Mouse (Mus musculus) fat pad, adult 2 months (tissue): ENCODE measurements around the gene Upk2.
A peak's percentile ranks its signal among the peaks of the same experiment; 100 is the strongest.
"Not testable (repeated sequence)": the region's sequence is repeated elsewhere in the genome, so short reads cannot be mapped to it uniquely, and the experiment has no call there.

Experiments
- DNase-seq: peaks from one replicate; pipeline ENCODE4 v3.0.0-alpha.2; 2011; ENCODE audit warnings: low read depth, low spot score; ENCODE audit errors: extremely low read depth

The Upk2 gene

GRCm38 (mm10) chr9:44411601-44412130 is 43.1 kb downstream of the Upk2 start:
- DNase-seq = peak; percentile 77

- no peak for DNase-seq
Measured at GRCm38 (mm10) chr9:44410647-44411336, 44.0 kb downstream of the Upk2 start.

- not testable (repeated sequence) for DNase-seq
Measured at GRCm38 (mm10) chr9:44408693-44409092, 46.1 kb downstream of the Upk2 start.

DNA sequence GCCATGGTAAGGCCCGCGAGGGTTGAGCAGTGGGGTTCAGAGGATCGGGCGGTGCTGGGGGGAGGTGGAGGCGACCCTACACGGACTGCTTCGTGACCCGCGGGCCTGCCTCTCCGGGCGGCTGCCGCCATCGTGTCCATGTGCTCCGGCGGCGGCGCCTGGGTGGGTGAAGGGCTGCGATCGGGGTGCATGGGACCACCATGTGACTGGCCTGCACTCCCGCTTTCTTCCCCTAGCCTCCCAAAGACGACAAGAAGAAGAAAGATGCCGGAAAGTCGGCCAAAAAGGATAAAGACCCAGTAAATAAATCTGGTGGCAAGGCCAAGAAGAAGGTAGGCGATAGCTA is 47.1 kb downstream of the Upk2 start:
- no peak for DNase-seq

GRCm38 (mm10) chr9:44406906-44407751 is 47.6 kb downstream of the Upk2 start, which contains the start of the genes Rps25 and Trappc4:
Gene Rps25 (plus strand): TSS chr9:44407139.
Gene Trappc4 (minus strand): TSS chr9:44407600.
- peak; percentile 68 for DNase-seq

GRCm38 (mm10) chr9:44405011-44405410 is 49.8 kb downstream of the Upk2 start:
- no peak for DNase-seq
